Mouse (Mus musculus) adrenal gland, postnatal 10 days (tissue): ENCODE measurements around the gene 3830417A13Rik. TPM values are rescaled to one million over a fixed set of nuclear protein-coding genes. Genes with fewer than 3 reads are reported as not detected.

Experiments
- DNase-seq: peaks from one replicate; pipeline ENCODE4 v3.0.0; 2021; ENCODE audit warnings: mixed read lengths
- long read RNA-seq, 2 experiments: library from polyadenylated mRNA; stranded (forward); transcript quantifications; one replicate each; pipeline ENCODE4 v2.0.0; 2021
- total RNA-seq, 2 experiments: library from RNA; stranded (reverse); gene quantifications; 2 replicates each; pipeline ENCODE4 v1.2.3; 2021

Gene 3830417A13Rik
- under 1 TPM in 1 of 2 experiments, not detected in 1; 0.18 TPM for total RNA-seq
- long read RNA-seq, experiment 1: 0 reads
- long read RNA-seq, experiment 2, partial matches to known transcripts: 0 of 1 reads
- long read RNA-seq, experiment 2, other reads (novel, unspliced or antisense): 1 of 1 reads

- no peak for DNase-seq
Observed at GRCm38 (mm10) chrX:64173248-64173647, at the start of gene 3830417A13Rik. TSS of gene 3830417A13Rik (plus strand) at chrX:64173548.

DNA sequence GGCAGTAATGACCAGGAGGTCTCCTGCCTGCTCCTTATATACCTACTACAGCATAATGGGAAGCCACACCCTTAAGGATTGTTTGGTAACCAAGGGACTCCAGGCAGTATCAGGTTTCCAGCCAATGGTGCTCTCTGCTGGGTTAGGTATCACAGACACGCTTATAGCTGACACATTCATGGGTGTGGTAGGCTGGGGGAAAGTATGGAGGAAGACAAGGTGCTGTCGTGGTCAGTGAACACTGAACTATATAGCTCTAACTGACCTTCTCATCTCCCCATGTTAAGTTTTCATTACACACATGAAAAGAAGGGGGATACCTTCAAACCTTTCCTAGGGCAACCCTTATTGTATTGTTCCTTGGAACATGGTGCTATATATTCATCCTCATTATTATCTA lies 21.2 kb upstream of the 3830417A13Rik start, which contains the start of gene Gm6760:
Gene Gm6760, minus strand, starts transcription at position 101 of the 400 bp plus-strand sequence.
- DNase-seq: no peak

GRCm38 (mm10) chrX:64181246-64181645 lies 7.9 kb downstream of the 3830417A13Rik start:
- no peak for DNase-seq

Other genes starting within 250 kb of the 3830417A13Rik start
- gene Gm6760, start 21.4 kb upstream of the 3830417A13Rik start, total RNA-seq: not detected
- gene Slitrk4, start 103.4 kb downstream of the 3830417A13Rik start, total RNA-seq: under 1 TPM; 0.39 TPM